Mouse (Mus musculus) cerebellum, postnatal 14 days (tissue): ENCODE measurements at regions not wholly inside any gene's neighbourhood (a gene's known extent, or its start where the extent isn't known, plus 50 kb on each side); places are given as distances from the start of the nearest gene placed in this dataset.
"Not testable (repeated sequence)": the region's sequence is repeated elsewhere in the genome, so short reads cannot be mapped to it uniquely, and the experiment has no call there.

Source experiments
- DNase-seq, 2 experiments: peaks; one replicate each; pipeline ENCODE4 v3.0.0; 2021; ENCODE audit warnings: mixed read lengths in 2 of 2

DNA sequence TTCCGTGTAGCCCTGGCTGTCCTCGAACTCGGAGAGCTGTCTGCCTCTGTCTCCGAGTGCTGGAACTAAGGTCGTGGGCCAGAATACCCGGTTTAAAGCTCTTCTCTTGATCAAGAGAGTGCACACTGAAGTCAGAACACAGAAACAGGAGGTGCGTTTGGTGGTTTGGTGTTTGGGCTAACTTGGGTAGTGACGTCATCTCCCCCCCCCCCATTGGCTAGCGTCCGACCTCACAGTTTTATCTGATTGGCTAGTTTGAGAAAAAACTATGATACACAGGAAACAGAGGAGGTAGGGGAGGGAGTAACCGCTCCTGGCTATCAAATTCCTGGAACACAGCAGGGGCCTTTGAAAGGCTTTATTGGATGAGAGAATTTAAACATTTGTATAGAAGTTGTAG lies 60.2 kb upstream of the Pim1 start:
- no peak for DNase-seq

DNA sequence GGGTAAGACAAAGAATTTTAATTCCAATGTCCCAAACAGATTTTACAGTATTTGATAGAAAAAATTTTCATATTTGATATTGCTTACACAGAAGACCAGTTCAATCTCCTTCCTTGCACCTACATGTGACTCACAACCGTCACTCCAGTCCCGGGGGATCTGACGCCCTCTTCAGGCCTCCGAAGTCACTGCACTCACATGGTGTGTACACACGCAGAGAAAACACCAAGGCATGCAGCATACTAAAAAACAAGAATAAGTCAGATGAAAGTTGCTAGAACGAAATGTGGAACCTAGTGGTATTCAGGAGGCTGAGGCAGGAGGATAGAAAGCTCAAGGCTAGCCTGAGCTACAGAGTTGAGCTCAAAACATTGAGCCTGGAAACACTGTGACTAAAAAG lies 59.7 kb upstream of the Pim1 start:
- no peak for DNase-seq

DNA sequence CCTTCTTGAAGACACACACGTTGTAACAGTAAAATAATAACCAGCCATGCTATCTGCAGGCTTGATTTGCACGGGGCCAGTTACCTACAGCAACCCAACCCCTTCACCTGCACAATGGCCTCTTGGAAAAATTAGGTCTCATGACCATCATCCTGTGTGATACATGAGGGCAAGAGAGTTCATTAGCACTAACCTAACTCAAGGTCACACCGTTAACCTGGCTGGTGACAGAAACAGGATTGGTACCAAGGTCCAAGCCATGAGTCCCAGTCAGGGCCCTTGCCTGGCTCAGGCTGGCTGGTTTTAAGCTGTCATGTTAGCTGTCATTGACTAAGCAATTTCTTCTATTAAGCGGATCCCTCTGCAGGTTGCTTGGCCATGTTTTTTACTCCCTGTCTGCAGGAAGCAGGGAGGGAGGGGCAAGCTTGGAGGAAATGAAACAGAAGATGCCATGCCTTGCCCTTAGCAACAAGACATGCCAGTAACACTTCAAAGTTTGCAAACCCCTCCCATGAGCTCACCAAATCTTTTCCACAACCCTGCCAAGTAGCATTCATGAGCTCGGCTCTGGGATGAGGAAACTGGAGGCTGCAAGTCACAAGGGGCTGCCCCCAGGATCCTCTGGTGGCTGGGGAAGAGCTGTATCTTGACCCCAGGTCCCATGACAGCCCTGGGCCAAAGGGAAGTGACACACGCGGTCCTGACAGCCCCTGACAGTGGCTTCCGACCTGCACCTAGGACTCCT lies 58.8 kb upstream of the Pim1 start:
- DNase-seq = no peak

DNA sequence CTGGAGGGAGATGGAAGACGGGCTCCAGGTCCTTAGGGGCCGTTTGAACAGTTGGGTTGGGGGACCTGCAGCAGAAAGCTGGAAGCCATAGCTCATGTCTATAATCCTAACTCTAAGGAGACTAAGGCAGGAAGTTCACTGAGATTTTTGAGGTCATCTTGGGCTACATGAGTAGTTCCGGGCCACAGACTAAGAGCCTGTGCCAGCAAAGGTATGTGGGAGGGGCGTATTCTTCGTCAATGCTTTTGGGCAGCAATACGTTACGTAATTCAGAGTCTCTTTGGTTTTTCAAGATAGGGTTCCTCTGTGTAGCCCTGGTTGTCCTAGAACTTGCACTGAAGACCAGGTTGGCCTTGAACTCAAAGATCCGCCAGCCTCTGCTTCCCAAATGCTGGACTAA lies 57.9 kb upstream of the Pim1 start:
- no peak for DNase-seq

DNA sequence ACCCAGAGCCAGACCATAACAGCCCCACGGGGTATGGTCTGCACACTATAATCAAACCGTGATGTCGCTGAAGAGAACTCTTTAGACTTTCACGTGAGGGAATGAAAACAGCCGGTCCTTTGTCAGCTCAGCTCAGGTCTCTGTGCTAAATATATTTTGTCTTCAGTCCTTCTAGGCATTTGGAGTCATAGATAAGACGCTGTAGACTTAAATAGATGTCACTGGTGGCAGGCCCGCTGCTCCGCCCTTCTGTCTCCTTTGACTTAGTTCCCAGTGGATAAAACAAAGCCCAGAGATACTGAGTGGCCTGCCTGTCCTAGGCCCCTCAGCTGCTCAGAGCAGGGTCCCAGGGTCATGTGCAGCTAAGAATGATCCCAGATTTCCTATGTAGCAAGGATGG lies 57.2 kb upstream of the Pim1 start:
- no peak for DNase-seq

DNA sequence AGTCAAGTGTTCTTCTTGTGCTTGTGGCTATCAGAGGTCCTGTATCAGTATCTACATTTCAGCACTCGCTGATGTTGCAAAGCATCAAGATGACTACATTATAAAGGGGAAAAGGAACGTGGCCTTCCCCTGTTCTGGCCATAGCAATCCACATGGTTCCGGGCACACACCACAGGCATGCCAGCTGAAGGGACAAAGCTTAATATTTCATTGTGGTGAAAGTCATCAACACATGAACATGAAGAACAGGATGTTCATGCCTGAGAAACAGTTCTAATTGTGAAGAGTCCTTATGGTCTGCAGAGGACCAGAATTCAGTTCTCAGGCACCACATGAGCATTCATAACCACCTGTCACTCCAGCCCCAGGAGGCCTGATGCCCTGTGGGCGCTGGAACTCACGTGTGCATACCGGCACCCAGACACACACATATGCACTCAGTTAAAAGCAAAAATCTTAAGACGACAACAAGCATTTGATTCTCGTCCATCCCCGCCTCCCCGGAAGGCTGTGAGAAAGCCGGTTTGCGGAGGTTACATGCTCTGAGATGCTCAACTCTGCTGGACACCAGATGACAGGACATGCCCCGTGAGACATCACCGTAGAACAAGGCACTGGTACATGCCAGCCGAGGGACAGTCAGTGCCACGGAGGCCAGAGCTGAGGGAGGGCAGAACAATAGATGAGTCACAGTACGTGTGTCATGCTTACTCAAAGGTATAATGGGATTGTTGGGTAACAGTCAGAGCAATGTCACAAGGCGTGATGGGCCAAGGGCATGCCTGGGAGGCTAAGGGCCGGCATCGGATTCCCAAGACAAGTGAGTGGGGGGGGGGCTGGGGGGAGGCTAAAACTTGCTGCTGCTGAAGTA lies 56.2 kb upstream of the Pim1 start:
- no peak for DNase-seq

DNA sequence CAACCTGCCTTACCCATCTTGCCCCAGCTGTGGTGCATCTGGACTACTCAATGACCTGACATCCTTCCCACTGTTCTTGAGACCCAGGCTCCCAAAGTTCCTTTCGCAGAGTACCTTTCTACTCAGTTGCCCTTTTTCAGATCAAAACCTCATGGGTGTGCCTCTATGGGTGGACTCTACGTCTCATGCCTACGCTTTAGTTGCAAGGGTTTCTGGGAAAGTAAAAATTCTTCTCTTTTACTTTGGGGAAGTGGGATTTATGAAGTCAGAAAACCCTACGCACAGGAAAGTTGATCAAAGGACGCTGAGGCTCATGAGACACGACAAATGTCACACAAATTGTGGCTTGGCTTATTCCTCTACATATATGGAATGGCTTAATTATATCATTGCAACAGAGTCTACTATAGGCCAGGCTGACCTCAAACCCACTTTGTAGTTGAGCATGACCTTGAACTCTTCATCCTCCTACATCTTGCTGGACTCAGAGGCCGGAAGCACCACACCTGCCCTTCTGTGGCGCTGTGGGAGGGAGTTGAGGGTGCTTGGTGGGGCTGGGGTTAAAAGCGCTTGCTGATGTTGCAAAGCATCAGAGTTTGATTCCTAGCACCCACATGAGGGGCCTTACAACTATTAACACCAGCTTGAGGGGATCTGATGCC lies 55.1 kb upstream of the Pim1 start:
- DNase-seq = no peak

DNA sequence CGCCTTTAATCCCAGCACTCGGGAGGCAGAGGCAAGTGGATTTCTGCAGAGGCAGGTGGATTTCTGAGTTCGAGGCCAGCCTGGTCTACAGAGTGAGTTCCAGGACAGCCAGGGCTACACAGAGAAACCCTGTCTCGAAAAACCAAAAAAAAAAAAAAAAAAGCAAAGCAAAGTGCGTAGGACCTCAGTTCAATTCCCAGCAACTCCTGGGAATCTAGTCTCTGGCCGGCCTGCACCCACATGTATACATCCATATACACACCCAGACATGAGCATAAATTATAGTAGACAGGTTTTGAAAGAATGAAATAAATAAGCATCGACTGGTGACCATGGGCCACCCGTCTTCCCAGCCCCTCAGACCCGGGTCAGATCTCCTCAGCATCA lies 54.1 kb upstream of the Pim1 start:
- DNase-seq = not testable (repeated sequence)

DNA sequence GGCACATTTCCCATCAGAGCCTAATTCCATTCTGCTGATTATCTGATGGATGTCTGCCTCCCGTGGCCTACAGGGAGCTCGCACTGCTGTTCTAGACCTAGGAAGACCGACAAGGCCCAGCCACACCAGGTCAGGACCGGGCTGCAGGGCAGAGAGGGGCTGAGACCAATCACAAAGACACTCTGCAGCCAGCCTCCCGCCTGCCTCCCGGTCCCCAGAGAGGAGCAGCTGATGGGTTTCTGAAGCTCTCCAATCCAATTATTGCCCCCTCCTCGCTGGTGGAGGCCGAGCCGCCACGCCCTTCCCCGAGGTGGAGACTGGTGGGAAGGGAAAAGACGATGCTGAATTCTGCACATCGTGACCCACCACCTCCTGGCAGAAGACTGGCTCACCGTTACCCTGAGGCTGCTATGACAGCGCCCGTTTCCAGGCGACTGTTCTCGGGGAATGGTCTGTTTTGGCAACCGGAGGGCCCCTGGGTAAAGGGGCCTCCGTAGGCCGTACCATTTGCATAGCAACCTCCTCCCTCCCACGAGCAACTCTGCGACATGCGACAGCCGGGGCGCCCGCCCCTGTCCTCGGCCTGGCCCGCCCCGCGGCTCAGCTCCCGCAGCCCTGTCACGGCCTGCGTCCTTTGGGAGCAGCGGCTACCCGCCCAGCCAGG lies 53.5 kb upstream of the Pim1 start:
- peak; percentile 66 to 73 for DNase-seq

DNA sequence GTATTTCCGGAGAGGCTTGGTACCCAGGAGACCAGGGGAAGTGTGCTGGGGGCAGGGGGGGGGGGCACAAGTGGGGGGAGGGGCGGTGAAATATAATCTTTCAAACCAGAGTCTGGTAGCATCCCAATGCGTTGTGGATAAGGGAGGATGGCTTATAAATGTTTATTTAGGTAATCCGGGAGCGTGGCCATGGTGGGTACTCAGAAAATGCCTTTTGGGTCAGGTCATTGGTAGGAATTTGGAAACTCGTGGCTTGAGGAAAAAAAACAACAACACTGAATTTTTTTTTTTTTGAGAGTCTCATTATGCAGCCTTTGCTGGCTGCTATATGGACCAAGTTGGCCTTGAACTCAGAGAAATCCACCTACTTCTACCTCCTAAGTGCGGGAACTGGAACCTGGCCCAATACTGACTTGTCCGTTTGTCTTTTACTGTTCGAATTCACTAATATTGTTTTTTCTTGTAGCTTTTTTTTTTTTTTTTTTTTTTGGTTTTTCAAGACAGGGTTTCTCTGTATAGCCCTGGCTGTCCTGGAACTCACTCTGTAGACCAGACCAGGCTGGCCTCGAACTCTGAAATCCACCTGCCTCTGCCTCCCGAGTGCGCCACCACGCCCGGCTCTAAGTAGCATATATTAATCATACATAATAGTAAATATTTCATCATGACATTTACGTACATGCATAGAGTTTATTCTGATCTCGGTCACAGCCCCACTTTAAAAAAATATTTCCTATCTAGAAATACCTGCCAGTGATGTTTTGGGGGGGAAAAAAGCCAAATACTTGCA lies 52.8 kb upstream of the Pim1 start:
- DNase-seq = peak in 1 of 2 experiments; percentile 27

DNA sequence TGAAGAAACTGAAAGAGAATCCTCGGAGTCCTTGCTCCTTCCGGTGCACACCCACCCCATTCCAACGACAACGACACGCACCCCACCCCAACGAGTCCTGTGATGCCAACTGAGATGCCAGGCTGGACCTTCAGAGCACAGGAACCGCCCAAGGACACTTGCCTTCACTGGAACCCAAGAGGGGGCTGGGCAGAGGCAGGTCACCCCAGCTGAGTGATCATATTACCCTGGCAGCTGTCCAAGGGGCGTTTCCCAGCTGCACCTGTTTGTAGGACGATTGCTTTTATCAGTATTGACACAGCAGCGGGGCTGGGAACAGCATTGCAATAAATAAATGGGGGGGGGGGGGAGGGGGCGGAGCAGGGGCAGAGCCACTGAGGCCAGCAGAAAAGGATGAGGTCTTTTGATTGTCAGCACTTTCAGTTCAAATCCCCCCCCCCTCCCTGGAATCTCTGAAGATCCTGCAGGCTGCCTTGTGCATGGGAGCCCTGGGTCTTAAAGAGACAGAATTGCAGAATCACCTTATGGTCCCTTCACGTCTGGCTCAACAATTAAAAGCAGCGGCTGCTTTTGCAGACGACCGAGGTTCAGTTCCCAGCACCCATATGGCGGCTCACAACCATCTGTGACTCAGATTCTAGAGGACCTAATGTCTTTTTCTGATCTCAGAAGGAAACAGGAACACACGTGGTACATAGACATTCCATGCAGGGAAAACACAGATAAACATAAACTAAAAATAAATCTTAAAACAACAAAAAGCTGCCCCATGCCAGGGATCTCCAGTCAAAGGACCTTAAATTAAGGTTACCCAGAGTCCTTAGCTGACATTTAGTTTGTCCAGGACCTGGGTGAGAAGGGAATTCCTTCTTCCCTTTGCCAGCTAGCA lies 52.0 kb upstream of the Pim1 start:
- DNase-seq = peak; percentile 41 to 74

DNA sequence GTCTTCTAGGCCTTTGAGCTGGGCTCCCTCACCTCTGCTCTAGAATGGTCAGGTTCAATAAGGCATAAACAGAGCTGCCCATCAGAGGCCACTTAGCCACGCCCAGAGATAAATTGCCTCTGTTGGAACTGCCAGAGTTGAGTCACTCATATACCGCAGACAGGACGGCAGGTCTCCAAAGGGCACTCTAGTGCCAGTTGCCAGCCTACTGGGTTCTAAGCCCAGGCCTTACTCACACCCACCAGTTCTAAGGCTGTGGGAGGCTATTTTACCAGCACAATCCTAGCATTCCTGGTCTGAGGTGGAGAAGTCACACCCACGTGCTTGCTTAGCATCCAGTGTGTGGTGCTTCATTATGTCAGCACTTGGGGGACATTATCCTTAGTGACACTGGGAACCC lies 50.6 kb upstream of the Pim1 start:
- DNase-seq = no peak

DNA sequence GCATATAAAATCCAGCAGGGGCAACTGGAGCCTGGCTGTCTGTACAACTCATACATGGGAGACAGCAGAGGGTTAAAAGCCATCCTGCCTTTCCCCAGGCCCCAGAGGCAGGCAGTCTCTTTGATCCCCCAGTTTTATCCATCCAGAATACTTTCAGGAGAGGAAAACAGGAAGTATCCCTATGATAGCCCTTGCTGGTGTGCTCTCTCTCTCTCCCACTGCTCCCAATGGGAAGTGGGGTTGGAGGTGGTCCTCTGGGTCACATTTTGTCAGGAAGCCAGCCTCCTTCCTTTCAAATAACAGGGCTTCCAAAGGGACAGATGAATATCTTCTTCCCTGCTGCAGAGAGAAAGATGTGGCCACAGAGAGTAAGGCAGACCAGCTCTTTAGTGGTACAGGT lies 50.1 kb upstream of the Pim1 start:
- no peak for DNase-seq
